Mouse (Mus musculus) heart, postnatal 14 days (tissue): ENCODE data around the gene Itgb2l. TPM values are rescaled to one million over a fixed set of nuclear protein-coding genes. Genes with fewer than 3 reads are reported as not detected.

ENCODE experiments used
- DNase-seq, 2 experiments: peaks; one replicate each; pipeline ENCODE4 v3.0.0; 2021 to 2022
- intact Hi-C: fragments of 180-260 bp; cut with DNase I; formaldehyde crosslinking; loops from one replicate; pipeline ENCODE4 v1.15.1; 2025
- total RNA-seq, 2 experiments: library from RNA; stranded (reverse); gene quantifications; 2 replicates each; pipeline ENCODE4 v1.2.3; 2021

Itgb2l gene
- total RNA-seq, 2 experiments from 2014 or later, result not detected

GRCm38 (mm10) chr16:96434024-96434785, 9.2 kb downstream of the Itgb2l start:
- intact Hi-C loops, result no loop called here
- DNase-seq, result no peak

GRCm38 (mm10) chr16:96433266-96433665, 10.2 kb downstream of the Itgb2l start:
- no peak for DNase-seq
- intact Hi-C loops, result no loop called here

- intact Hi-C loops, result no loop called here
- DNase-seq, result no peak
Measured at GRCm38 (mm10) chr16:96429046-96429445, 14.4 kb downstream of the Itgb2l start.

GRCm38 (mm10) chr16:96426671-96427070, 16.7 kb downstream of the Itgb2l start:
- intact Hi-C loops, result no loop called here
- DNase-seq, result no peak

GRCm38 (mm10) chr16:96425044-96425443, 18.4 kb downstream of the Itgb2l start:
- intact Hi-C loops, result no loop called here

GRCm38 (mm10) chr16:96408064-96408465, 35.4 kb downstream of the Itgb2l start:
- intact Hi-C loops, result no loop called here
- peak in 1 of 2 experiments; percentile 18 for DNase-seq

More at GRCm38 (mm10) chr16:96425044-96425443, 18.4 kb downstream of the Itgb2l start:
- no peak for DNase-seq

- intact Hi-C loops, result no loop called here
- DNase-seq, result peak in 1 of 2 experiments; percentile 6
Measured at GRCm38 (mm10) chr16:96406312-96406711, 37.1 kb downstream of the Itgb2l start.

- DNase-seq, result no peak
- intact Hi-C loops, result no loop called here
Measured at GRCm38 (mm10) chr16:96402294-96402693, 41.1 kb downstream of the Itgb2l start.

GRCm38 (mm10) chr16:96400046-96400445, 43.4 kb downstream of the Itgb2l start:
- DNase-seq, result no peak
- intact Hi-C loops, result no loop called here

GRCm38 (mm10) chr16:96398806-96399205, 44.6 kb downstream of the Itgb2l start:
- intact Hi-C loops, result no loop called here
- DNase-seq, result no peak

- no peak for DNase-seq
- intact Hi-C loops, result no loop called here
Measured at GRCm38 (mm10) chr16:96396013-96396650, 47.3 kb downstream of the Itgb2l start.

GRCm38 (mm10) chr16:96395516-96395915, 47.9 kb downstream of the Itgb2l start:
- intact Hi-C loops, result no loop called here
- no peak for DNase-seq

GRCm38 (mm10) chr16:96391070-96391469, 52.3 kb downstream of the Itgb2l start:
- DNase-seq, result peak in 1 of 2 experiments; percentile 19
- intact Hi-C loops, result loop anchor here (2.0 kb wide), 1 partner anchor 280 kb away; no protein-coding TSS in a partner anchor

- intact Hi-C loops, result no loop called here
- no peak for DNase-seq
Measured at GRCm38 (mm10) chr16:96388481-96388880, 54.9 kb downstream of the Itgb2l start.

GRCm38 (mm10) chr16:96387685-96388371, 55.6 kb downstream of the Itgb2l start:
- DNase-seq, result no peak
- intact Hi-C loops, result no loop called here

GRCm38 (mm10) chr16:96384741-96385140, 58.7 kb downstream of the Itgb2l start:
- no peak for DNase-seq
- intact Hi-C loops, result no loop called here

- no peak for DNase-seq
- intact Hi-C loops, result no loop called here
Measured at GRCm38 (mm10) chr16:96382496-96383181, 60.8 kb downstream of the Itgb2l start.

GRCm38 (mm10) chr16:96381435-96381834, 62.0 kb downstream of the Itgb2l start:
- intact Hi-C loops, result no loop called here
- DNase-seq, result no peak

- no peak for DNase-seq
- intact Hi-C loops, result no loop called here
Measured at GRCm38 (mm10) chr16:96378111-96378510, 65.3 kb downstream of the Itgb2l start.

GRCm38 (mm10) chr16:96376342-96376741, 67.1 kb downstream of the Itgb2l start:
- intact Hi-C loops, result no loop called here
- peak in 1 of 2 experiments; percentile 12 for DNase-seq

- no peak for DNase-seq
- intact Hi-C loops, result no loop called here
Measured at GRCm38 (mm10) chr16:96375538-96375937, 67.9 kb downstream of the Itgb2l start.
